Mouse (Mus musculus): ENCODE data around the gene Trim26.
"Not testable (repeated sequence)": the region's sequence is repeated elsewhere in the genome, so short reads cannot be mapped to it uniquely, and the experiment has no call there.

Gene Trim26

GRCm38 (mm10) chr17:36855484-36855883 lies 18.6 kb downstream of the Trim26 start:
- no peak for DNase-seq

DNA sequence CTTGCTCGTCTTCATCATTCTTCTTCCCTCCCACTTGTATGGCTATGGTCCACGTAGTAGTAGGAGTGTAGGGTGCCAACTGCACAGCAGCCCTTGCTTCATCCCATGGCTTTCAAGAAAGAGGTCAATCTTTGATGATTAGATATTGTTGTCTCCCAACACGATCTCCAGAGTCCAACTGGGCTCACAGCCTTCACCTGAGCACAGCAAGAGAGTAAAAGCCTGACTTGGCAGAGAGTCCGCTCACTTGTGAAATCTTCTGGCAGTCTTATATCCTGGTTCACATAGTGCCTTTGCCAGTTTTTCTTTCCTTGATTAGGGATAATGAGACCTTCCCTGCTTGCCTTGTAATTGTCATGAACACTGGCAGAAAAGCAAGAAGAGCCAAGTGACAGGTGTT lies 19.3 kb downstream of the Trim26 start:
- DNase-seq: no peak

GRCm38 (mm10) chr17:36858181-36858580 lies 21.2 kb downstream of the Trim26 start:
- no peak for DNase-seq

- no peak for DNase-seq
These were observed 24.7 kb downstream of the Trim26 start for GRCm38 (mm10) chr17:36861680-36862079.

DNA sequence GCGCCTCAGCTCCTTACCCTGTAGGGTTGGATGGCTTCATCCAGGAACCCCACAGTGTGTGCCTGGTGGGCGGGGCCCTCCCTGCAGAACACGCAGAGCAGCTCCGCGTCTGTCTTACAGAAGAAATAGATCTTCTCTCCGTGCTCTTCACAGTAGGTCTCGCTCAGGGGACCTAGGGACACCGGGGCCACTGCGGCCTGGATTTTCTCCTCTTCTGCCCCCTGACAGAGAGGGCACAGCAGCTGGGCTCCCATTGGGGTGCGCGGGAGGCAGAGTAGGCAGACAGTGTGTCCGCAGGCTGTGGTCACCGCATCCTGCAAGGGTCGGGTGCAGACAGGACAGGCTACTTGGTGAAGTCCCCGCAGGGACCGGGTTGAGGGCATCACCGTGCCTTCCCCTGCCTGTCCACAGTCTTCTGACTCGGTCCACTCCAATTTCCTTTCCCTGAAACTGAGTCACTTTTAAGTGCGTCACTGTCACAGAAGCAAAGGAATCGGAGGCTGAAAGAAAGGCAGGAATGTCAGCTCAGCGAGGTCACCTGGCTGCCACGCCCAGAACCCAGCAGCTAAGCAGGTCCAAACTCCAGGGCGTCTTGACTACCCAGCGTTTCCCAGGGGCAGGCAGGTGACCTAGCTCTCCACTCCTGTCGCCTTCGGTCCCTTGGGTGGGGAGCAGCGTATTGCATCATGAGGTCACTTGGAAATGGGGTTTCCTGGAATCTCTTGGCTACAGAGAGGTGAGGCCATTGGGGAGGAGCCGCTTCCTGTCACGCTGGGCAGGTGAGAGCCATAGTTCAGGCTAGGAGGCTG lies 30.0 kb downstream of the Trim26 start, which contains the start of gene Trim15:
Gene Trim15 (minus strand): TSS at position 492 of the 809 bp plus-strand sequence.
- DNase-seq: no peak

DNA sequence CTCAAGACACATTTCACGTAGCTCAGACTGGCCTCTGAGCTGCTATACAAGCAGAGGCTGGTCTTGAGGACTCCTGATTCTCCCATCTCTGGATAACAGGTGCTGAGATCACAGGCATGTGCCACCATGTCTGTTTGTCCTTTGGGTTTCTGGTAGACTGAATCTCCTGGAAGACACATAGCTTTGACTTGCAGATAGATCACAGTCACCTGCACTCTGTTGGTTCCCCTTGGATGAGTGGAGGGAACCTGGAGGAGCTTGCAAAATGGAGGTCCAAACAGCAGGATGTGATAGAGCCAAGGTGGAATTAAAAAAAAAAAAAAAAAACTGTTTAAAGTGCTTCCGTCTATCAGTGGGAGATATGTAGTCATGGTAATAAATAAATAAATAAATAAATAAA lies 31.9 kb downstream of the Trim26 start:
- DNase-seq: no peak

DNA sequence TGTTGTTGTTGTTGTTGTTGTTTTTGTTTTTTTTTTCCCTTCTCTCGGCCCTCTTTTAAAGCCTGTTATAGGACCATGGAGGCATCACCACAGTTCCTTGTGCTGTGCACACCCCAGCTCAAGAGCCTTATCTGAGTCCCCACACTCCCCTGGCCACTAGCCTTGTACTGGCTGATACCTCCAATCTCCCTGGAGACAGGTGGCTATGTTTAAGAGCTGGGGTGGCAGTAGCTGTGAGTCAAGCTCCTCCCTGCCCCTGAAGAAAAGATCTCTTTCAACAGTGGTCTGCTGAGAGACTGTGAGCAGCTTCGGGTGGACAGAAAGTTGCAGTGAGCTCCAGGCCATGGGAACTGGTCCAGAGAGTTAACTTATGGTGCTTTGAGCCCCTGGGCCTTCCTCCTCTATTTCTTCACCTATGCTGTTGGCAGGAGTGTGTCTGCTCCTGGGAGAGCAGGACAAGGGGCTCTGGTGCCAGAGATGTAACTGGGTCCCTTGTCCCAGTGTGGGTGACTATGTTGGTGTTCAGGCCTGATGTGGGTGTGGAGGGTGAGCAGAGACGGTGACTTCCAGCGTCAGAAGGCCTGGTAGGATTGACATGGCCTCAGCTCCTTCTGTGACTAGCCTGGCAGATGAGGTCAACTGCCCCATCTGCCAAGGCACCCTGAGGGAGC lies 32.5 kb downstream of the Trim26 start, which contains the start of gene Trim10:
Gene Trim10 (plus strand): TSS at position 291 of the 671 bp plus-strand sequence.
- DNase-seq: no peak

- DNase-seq: no peak
These were observed 33.2 kb downstream of the Trim26 start for GRCm38 (mm10) chr17:36869955-36870810.

GRCm38 (mm10) chr17:36874636-36875035 lies 37.7 kb downstream of the Trim26 start:
- no peak for DNase-seq

- DNase-seq: no peak
These were observed 46.4 kb downstream of the Trim26 start for GRCm38 (mm10) chr17:36883350-36883749.

GRCm38 (mm10) chr17:36885132-36885790 lies 48.3 kb downstream of the Trim26 start:
- no peak for DNase-seq

DNA sequence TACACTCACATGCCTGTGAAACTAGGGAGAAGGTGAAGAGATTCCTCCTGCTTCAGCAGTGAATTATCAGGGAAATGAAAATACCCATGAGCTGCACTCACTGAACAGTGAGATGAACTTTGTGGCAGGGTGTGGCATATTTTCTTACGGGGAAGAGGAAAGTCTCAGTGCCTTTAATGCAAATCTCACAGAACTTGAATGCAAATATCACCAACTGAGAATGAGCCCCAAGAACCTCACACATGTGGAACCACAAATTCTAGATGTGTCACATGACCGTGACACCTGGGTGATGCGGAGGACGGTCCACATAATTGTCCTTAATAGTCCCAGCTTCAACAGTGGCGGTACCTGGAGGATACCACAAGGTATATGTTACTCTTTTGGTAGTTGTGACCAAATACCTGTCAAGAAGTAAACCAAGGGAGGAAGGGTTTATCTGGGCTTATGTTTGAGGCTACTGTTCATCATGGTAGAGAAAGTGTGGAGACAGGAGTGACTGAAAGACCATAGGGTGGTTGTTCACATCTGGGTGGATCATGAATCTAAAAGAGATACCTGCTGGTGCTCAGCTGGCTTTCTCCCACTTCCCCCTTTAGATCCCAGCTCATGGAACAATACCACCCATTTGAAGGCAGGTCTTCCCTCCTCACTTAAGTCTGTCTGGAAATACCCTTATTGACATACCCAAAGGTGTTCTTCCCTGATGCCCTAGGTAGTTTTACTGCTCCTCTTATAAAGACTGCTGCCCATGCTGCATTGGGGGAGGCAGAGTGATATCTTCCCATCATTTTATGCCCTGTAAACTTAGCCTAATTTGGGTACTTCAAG lies 53.4 kb downstream of the Trim26 start, which contains the start of gene Trim40:
Gene Trim40 (minus strand): TSS at position 51 of the 831 bp plus-strand sequence.
- no peak for DNase-seq

GRCm38 (mm10) chr17:36891496-36891895 lies 54.6 kb downstream of the Trim26 start:
- DNase-seq: not testable (repeated sequence)

DNA sequence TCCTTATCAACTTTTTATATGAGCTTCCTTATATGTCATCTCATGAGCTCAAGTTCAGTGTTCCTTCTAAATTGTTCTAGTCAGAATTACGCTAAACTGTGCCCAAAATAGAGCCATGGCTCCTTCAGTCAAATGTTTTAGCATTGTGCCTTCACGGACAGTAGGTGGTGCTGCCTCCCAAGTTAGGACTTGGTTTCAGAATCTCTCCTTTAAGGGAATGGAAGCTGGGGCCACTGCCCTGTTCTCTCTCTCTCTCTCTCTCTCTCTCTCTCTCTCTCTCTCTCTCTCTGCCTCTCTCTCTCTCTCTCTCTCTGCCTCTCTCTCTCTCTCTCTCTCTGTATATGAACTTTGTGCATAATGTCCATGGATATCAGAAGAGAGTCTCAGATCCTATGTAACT lies 55.4 kb downstream of the Trim26 start:
- no peak for DNase-seq

- no peak for DNase-seq
These were observed 56.5 kb downstream of the Trim26 start for GRCm38 (mm10) chr17:36893387-36893786.

GRCm38 (mm10) chr17:36896583-36896982 lies 59.6 kb downstream of the Trim26 start:
- peak; percentile 20 for DNase-seq

DNA sequence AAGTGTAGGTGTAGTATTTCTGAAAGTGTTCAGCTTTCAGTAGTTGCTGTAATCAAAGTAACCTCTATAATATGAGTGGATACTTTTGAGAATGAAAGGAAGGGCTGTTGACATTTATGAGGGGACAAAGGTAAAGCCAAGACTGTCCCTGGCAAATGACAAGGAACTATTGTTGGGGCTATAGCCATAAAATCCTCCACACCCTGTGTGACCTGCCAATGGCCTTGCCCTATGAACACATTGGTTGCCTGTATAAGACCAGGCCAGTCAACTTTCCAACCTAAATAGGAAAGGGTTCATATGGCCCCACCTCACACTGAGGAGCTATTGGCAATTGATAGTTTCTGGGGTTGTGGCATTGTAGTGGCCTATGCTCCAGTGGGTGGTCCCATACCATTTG lies 60.1 kb downstream of the Trim26 start:
- DNase-seq: no peak

DNA sequence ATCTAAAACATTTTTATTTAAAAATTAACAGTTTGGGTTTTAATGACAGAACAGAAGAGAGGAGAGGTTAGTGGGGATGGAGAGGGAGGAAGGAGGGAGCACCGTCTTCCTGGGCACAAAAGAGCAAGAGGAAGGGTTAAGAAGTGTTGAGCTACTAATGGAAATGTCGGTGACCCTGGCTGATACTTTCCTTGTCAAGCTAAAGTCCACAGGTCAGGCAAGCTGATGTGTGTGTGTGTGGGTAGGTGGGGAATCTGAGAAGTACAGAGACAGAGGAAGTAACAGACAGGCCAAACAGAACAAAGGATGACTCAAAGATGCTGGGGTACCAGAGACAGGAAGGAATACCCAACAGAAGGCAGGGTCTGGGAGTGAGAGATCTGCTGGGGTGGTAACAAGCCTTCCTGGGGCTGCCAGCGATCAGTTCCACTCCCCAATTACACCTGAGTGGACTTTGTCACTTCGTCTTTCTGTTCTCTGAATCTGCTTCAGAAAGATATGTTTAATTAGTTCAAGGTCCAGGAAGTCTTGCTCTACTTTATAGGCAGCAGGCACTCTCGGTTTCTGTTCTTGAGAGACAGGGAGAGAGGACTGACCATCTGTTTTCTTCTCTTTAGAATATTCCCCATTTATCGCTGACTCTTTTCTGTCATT lies 60.7 kb downstream of the Trim26 start, which contains the start of gene Trim31:
Gene Trim31 (plus strand): TSS at position 567 of the 654 bp plus-strand sequence.
- DNase-seq: no peak

- DNase-seq: no peak
These were observed 62.4 kb downstream of the Trim26 start for GRCm38 (mm10) chr17:36899376-36899775.

GRCm38 (mm10) chr17:36900001-36900400 lies 63.1 kb downstream of the Trim26 start:
- DNase-seq: no peak

DNA sequence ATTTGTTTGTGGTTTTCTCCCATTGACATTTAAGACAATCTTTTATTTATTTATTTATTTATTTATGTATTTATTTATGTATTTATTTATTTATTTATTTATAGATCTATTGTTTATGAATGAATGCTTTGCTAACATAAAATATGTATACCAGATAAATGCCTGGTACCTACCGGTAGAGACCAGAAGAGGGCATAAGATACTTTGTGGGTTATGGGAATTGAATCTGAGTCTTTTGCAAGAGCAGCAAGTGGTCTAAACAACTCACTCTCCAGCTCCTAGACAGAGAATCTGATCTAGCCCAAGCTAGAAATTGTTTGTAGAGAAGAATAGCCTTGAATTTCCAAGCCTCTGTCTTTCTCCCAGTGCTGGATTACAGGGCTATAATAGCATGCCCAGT lies 63.8 kb downstream of the Trim26 start:
- no peak for DNase-seq
